Mouse (Mus musculus): ENCODE measurements at regions not wholly inside any gene's neighbourhood (a gene's known extent, or its start where the extent isn't known, plus 50 kb on each side); places are given as distances from the start of the nearest gene placed in this dataset.

- no peaks in the 10 kb centered on the region for H3K36me3 ChIP-seq (ENCODE audit: control insufficient read depth, insufficient read depth, low read length)
Measured at GRCm38 (mm10) chr14:100412211-100412610, 127.7 kb upstream of the Klf12 start.

GRCm38 (mm10) chr14:100397191-100397590, 112.7 kb upstream of the Klf12 start:
- Histone ChIP-seq H3K27me3 (ENCODE audit: control insufficient read depth, insufficient read depth, low read length) (no peaks in the 10 kb centered on the region), H3K4me1 (ENCODE audit: control insufficient read depth, insufficient read depth, insufficient read length) (no peaks in the 10 kb centered on the region), H3K27ac (ENCODE audit: insufficient read depth, low read length) (no peak overlapping the region), H3K36me3 (ENCODE audit: control insufficient read depth, insufficient read depth, low read length) (no peaks in the 10 kb centered on the region), H3K4me3 (ENCODE audit: extremely low read depth, insufficient read depth, insufficient read length) (no peak overlapping the region)
- no peak for DNase-seq (ENCODE audit: low read depth in 1 of 2, low spot score in 2 of 2)
- 94% methylated on average over 5 of the region's 5 CpGs for WGBS
- TF ChIP-seq CTCF (IDR thresholded peaks at IDR 0.05; ENCODE audit: extremely low read depth, insufficient read depth, insufficient read length, insufficient replicate concordance): no peak
- TF ChIP-seq POLR2A (IDR thresholded peaks at IDR 0.05; ENCODE audit: low read depth, low read length): no peak

More at GRCm38 (mm10) chr14:100412211-100412610, 127.7 kb upstream of the Klf12 start:
- DNase-seq (ENCODE audit: low read depth in 1 of 2, low spot score in 2 of 2): no peak
- no peak overlapping the region for H3K4me3 ChIP-seq (ENCODE audit: extremely low read depth, insufficient read depth, insufficient read length)
- no peak overlapping the region for H3K27ac ChIP-seq (ENCODE audit: insufficient read depth, low read length)
- WGBS: 89% methylated on average over 1 of the region's 1 CpGs
- TF ChIP-seq POLR2A (IDR thresholded peaks at IDR 0.05; ENCODE audit: low read depth, low read length) (no peak), CTCF (IDR thresholded peaks at IDR 0.05; ENCODE audit: extremely low read depth, insufficient read depth, insufficient read length, insufficient replicate concordance) (no peak)
- no peaks in the 10 kb centered on the region for H3K27me3 ChIP-seq (ENCODE audit: control insufficient read depth, insufficient read depth, low read length)
- H3K4me1 ChIP-seq (ENCODE audit: control insufficient read depth, insufficient read depth, insufficient read length): no peaks in the 10 kb centered on the region

GRCm38 (mm10) chr14:100375218-100375983, 90.9 kb upstream of the Klf12 start:
- 79% methylated on average over 8 of the region's 8 CpGs for WGBS

GRCm38 (mm10) chr14:100374494-100375217, 90.2 kb upstream of the Klf12 start:
- Histone ChIP-seq H3K36me3 (ENCODE audit: control insufficient read depth, insufficient read depth, low read length) (no peaks in the 10 kb centered on the region), H3K4me1 (ENCODE audit: control insufficient read depth, insufficient read depth, insufficient read length) (no peaks in the 10 kb centered on the region), H3K27ac (ENCODE audit: insufficient read depth, low read length) (no peak overlapping the region), H3K27me3 (ENCODE audit: control insufficient read depth, insufficient read depth, low read length) (no peaks in the 10 kb centered on the region), H3K4me3 (ENCODE audit: extremely low read depth, insufficient read depth, insufficient read length) (no peak overlapping the region)
- 92% methylated on average over 18 of the region's 18 CpGs for WGBS
- DNase-seq (ENCODE audit: low read depth in 1 of 2, low spot score in 2 of 2): no peak
- TF ChIP-seq CTCF (IDR thresholded peaks at IDR 0.05; ENCODE audit: extremely low read depth, insufficient read depth, insufficient read length, insufficient replicate concordance) (no peak), POLR2A (IDR thresholded peaks at IDR 0.05; ENCODE audit: low read depth, low read length) (no peak)

More at GRCm38 (mm10) chr14:100375218-100375983, 90.9 kb upstream of the Klf12 start:
- Histone ChIP-seq H3K27me3 (ENCODE audit: control insufficient read depth, insufficient read depth, low read length) (no peaks in the 10 kb centered on the region), H3K36me3 (ENCODE audit: control insufficient read depth, insufficient read depth, low read length) (no peaks in the 10 kb centered on the region), H3K4me3 (ENCODE audit: extremely low read depth, insufficient read depth, insufficient read length) (no peak overlapping the region), H3K4me1 (ENCODE audit: control insufficient read depth, insufficient read depth, insufficient read length) (no peaks in the 10 kb centered on the region), H3K27ac (ENCODE audit: insufficient read depth, low read length) (no peak overlapping the region)
- DNase-seq (ENCODE audit: low read depth in 1 of 2, low spot score in 2 of 2): no peak
- TF ChIP-seq POLR2A (IDR thresholded peaks at IDR 0.05; ENCODE audit: low read depth, low read length) (no peak), CTCF (IDR thresholded peaks at IDR 0.05; ENCODE audit: extremely low read depth, insufficient read depth, insufficient read length, insufficient replicate concordance) (no peak)

GRCm38 (mm10) chr14:100366234-100366864, 81.9 kb upstream of the Klf12 start:
- no peak for DNase-seq (ENCODE audit: low read depth in 1 of 2, low spot score in 2 of 2)
- H3K36me3 ChIP-seq (ENCODE audit: control insufficient read depth, insufficient read depth, low read length): no peaks in the 10 kb centered on the region
- H3K4me3 ChIP-seq (ENCODE audit: extremely low read depth, insufficient read depth, insufficient read length): no peak overlapping the region
- 43% methylated on average over 5 of the region's 5 CpGs for WGBS
- TF ChIP-seq CTCF (IDR thresholded peaks at IDR 0.05; ENCODE audit: extremely low read depth, insufficient read depth, insufficient read length, insufficient replicate concordance) (no peak), POLR2A (IDR thresholded peaks at IDR 0.05; ENCODE audit: low read depth, low read length) (no peak)
- H3K27me3 ChIP-seq (ENCODE audit: control insufficient read depth, insufficient read depth, low read length): no peaks in the 10 kb centered on the region
- H3K4me1 ChIP-seq (ENCODE audit: control insufficient read depth, insufficient read depth, insufficient read length): no peaks in the 10 kb centered on the region
- no peak overlapping the region for H3K27ac ChIP-seq (ENCODE audit: insufficient read depth, low read length)

GRCm38 (mm10) chr14:100362786-100363185, 78.3 kb upstream of the Klf12 start:
- 89% methylated on average over 3 of the region's 3 CpGs for WGBS
- no peak overlapping the region for H3K4me3 ChIP-seq (ENCODE audit: extremely low read depth, insufficient read depth, insufficient read length)
- no peaks in the 10 kb centered on the region for H3K36me3 ChIP-seq (ENCODE audit: control insufficient read depth, insufficient read depth, low read length)
- H3K27me3 ChIP-seq (ENCODE audit: control insufficient read depth, insufficient read depth, low read length): no peaks in the 10 kb centered on the region
- H3K4me1 ChIP-seq (ENCODE audit: control insufficient read depth, insufficient read depth, insufficient read length): no peaks in the 10 kb centered on the region
- TF ChIP-seq POLR2A (IDR thresholded peaks at IDR 0.05; ENCODE audit: low read depth, low read length) (no peak), CTCF (IDR thresholded peaks at IDR 0.05; ENCODE audit: extremely low read depth, insufficient read depth, insufficient read length, insufficient replicate concordance) (no peak)
- H3K27ac ChIP-seq (ENCODE audit: insufficient read depth, low read length): no peak overlapping the region
- no peak for DNase-seq (ENCODE audit: low read depth in 1 of 2, low spot score in 2 of 2)

Data from spleen, adult 2 months (tissue).